Mouse (Mus musculus) liver, adult 2 months (tissue): ENCODE measurements around the gene Disc1. TPM values are rescaled to one million over a fixed set of nuclear protein-coding genes. Genes with fewer than 3 reads are reported as not detected.

Experiments
- DNase-seq: peaks from one replicate; pipeline ENCODE4 v3.0.0-alpha.2; 2011; ENCODE audit warnings: low read depth, low spot score; ENCODE audit errors: extremely low read depth
- H3K27ac ChIP-seq: fragments of 200-500 bp; replicated peaks from 2 replicates; pipeline ENCODE4 v1.5.1; 2012; ENCODE audit warnings: low read depth, mild to moderate bottlenecking, control low read depth, inconsistent platforms, low read length; ENCODE audit not compliant: insufficient read depth
- H3K27me3 ChIP-seq: fragments of 200-500 bp; 2 replicates; pipeline ENCODE4 v1.6.1; 2012; ENCODE audit warnings: mild to moderate bottlenecking, moderate library complexity, low read length, inconsistent platforms; ENCODE audit not compliant: control insufficient read depth, insufficient read depth
- H3K36me3 ChIP-seq: fragments of 200-500 bp; 2 replicates; pipeline ENCODE4 v1.6.1; 2012; ENCODE audit warnings: low read length, inconsistent platforms; ENCODE audit not compliant: control insufficient read depth, insufficient read depth
- H3K4me1 ChIP-seq: fragments of 200-500 bp; 2 replicates; pipeline ENCODE4 v1.6.1; 2011; ENCODE audit warnings: low read length; ENCODE audit not compliant: control insufficient read depth, insufficient read depth
- H3K4me3 ChIP-seq: fragments of 200-500 bp; 2 replicates; pipeline ENCODE4 v1.5.1; 2011; ENCODE audit warnings: low read depth, mild to moderate bottlenecking, control low read depth, low read length, moderate library complexity; ENCODE audit not compliant: insufficient read depth
- H3K79me2 ChIP-seq: fragments of 200-500 bp; 2 replicates; pipeline ENCODE4 v1.6.1; 2012; ENCODE audit warnings: inconsistent platforms, mild to moderate bottlenecking, low read length, moderate library complexity; ENCODE audit not compliant: control insufficient read depth, insufficient read depth
- H3K9ac ChIP-seq: fragments of 200-500 bp; 2 replicates; pipeline ENCODE4 v1.6.1; 2012; ENCODE audit warnings: low read depth, mild to moderate bottlenecking, control low read depth, inconsistent platforms, low read length
- CTCF ChIP-seq: fragments of 200-500 bp; IDR thresholded peaks from 2 replicates; pipeline ENCODE4 v1.5.1; 2011; ENCODE audit warnings: low read depth, low read length, control low read depth
- POLR2A ChIP-seq: fragments of 200-500 bp; IDR thresholded peaks from 2 replicates; pipeline ENCODE4 v1.6.1; 2011; ENCODE audit warnings: low read length, control low read depth; ENCODE audit not compliant: insufficient read depth; ENCODE audit errors: extremely low read depth
- WGBS: fragments of 180-500 bp; shearing (Covaris S2); methylation state at CpG from one replicate; pipeline ENCODE4 v1.1.7; 2018; 5-methylcytosine and 5-hydroxymethylcytosine counted together
- polyA plus RNA-seq: library from polyadenylated mRNA; depleted of rRNA; stranded (reverse); fragments of >200 nt; gene quantifications from 2 replicates; pipeline ENCODE4 v1.2.3, GENCODE M21; 2012
- total RNA-seq: library from RNA; depleted of rRNA; stranded (reverse); fragments of >200 nt; gene quantifications from 2 replicates; pipeline ENCODE4 v1.2.3, GENCODE M21; 2014

Disc1 gene
- total and polyA plus RNA-seq, 2 experiments = 0.16 to 0.37 TPM

DNA sequence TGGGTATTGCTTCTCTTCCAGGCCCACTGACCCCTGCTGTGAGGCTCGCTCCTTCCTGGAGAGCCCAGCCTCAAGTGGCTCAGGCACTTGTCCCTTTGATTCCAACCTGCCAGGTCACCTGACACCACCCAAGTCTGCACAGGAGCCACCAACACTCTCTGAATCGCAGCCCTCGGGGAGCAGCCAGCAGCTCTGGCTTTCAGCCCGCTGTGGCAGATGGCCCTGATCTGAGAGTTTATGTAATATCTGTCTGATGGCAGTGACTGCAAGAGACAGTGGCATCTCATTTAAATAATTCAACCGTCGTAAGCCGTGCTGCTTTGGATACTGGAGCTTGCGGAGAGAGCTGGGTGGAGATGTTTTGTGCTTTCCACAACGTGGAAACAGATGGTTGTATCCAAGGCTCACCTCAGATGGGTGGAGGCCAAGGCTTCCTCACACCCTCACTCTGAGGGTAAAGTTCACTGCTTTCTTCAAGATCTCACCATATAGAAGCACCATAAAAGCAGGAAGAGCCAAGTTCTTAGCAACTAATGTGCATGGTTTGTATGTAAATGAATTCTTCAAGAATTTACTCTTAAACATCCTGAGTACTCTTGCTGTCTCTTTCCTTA lies 24.9 kb downstream of the Disc1 start:
- no peaks in the 10 kb centered on the region for H3K36me3 ChIP-seq
- no peak overlapping the region for H3K27ac ChIP-seq
- no peaks in the 10 kb centered on the region for H3K27me3 ChIP-seq
- WGBS = 64% methylated on average over 9 of the region's 9 CpGs
- no peak overlapping the region for H3K4me3 ChIP-seq
- H3K9ac ChIP-seq = no peak overlapping the region
- H3K79me2 ChIP-seq = no peaks in the 10 kb centered on the region
- TF ChIP-seq CTCF = no peak
- no peak for TF ChIP-seq POLR2A
- peak; percentile 17 for DNase-seq
- H3K4me1 ChIP-seq = peaks cover 3% of the 10 kb centered on the region; the same call in 1 of the 2 replicates

GRCm38 (mm10) chr8:125080388-125081344 lies 26.7 kb downstream of the Disc1 start:
- TF ChIP-seq POLR2A = no peak
- TF ChIP-seq CTCF = no peak
- Histone ChIP-seq H3K36me3 (no peaks in the 10 kb centered on the region), H3K27me3 (no peaks in the 10 kb centered on the region), H3K79me2 (no peaks in the 10 kb centered on the region), H3K9ac (no peak overlapping the region), H3K27ac (no peak overlapping the region), H3K4me1 (peaks cover 4% of the 10 kb centered on the region; the same call in 1 of the 2 replicates), H3K4me3 (no peak overlapping the region)
- 62% methylated on average over 19 of the region's 19 CpGs for WGBS
- DNase-seq = no peak

DNA sequence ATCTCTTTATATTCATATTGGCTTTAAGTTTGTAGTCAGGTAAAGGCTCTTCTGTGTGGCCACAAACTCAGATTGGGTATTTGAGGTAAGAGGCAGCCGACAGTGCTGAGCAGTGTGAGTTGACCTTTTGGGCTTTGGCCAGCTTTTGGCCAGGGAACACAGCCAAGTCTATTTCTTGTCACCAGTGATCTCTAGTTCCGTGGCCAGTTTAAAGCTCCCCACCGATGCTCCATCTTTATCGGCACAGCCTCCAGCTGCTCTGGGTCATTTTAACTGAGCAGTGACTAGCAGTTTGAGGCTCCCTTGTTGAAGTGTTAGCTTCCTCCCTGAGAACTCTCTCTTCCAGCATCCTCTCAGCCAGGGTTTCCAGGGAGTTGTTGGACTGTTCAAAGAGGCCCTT lies 29.8 kb downstream of the Disc1 start:
- 4% methylated on average over 4 of the region's 4 CpGs for WGBS
- H3K79me2 ChIP-seq = no peaks in the 10 kb centered on the region
- peak overlapping the region; percentile 45 for H3K27ac ChIP-seq
- H3K9ac ChIP-seq = no peak overlapping the region
- no peak overlapping the region for H3K4me3 ChIP-seq
- TF ChIP-seq CTCF (no peak), POLR2A (no peak)
- no peaks in the 10 kb centered on the region for H3K36me3 ChIP-seq
- H3K27me3 ChIP-seq = no peaks in the 10 kb centered on the region
- DNase-seq = peak; percentile 31
- peaks cover 4% of the 10 kb centered on the region; the same call in 1 of the 2 replicates for H3K4me1 ChIP-seq

- H3K4me3 ChIP-seq = no peak overlapping the region
- no peaks in the 10 kb centered on the region for H3K79me2 ChIP-seq
- no peaks in the 10 kb centered on the region for H3K27me3 ChIP-seq
- no peak overlapping the region for H3K27ac ChIP-seq
- WGBS = 89% methylated on average over 7 of the region's 7 CpGs
- DNase-seq = no peak
- TF ChIP-seq POLR2A (no peak), CTCF (no peak)
- H3K36me3 ChIP-seq = no peaks in the 10 kb centered on the region
- H3K4me1 ChIP-seq = peaks cover 4% of the 10 kb centered on the region; the same call in 1 of the 2 replicates
- no peak overlapping the region for H3K9ac ChIP-seq
Measured at GRCm38 (mm10) chr8:125084523-125084922, 30.5 kb downstream of the Disc1 start.

GRCm38 (mm10) chr8:125090889-125091740 lies 37.1 kb downstream of the Disc1 start:
- DNase-seq = no peak
- WGBS = 82% methylated on average over 21 of the region's 21 CpGs
- Histone ChIP-seq H3K79me2 (no peaks in the 10 kb centered on the region), H3K9ac (no peak overlapping the region), H3K4me1 (no peaks in the 10 kb centered on the region), H3K36me3 (no peaks in the 10 kb centered on the region), H3K27ac (no peak overlapping the region), H3K27me3 (no peaks in the 10 kb centered on the region), H3K4me3 (no peak overlapping the region)
- TF ChIP-seq POLR2A = no peak
- TF ChIP-seq CTCF = no peak
